Mouse (Mus musculus): ENCODE data around the gene Mtrex.

Mtrex gene

DNA sequence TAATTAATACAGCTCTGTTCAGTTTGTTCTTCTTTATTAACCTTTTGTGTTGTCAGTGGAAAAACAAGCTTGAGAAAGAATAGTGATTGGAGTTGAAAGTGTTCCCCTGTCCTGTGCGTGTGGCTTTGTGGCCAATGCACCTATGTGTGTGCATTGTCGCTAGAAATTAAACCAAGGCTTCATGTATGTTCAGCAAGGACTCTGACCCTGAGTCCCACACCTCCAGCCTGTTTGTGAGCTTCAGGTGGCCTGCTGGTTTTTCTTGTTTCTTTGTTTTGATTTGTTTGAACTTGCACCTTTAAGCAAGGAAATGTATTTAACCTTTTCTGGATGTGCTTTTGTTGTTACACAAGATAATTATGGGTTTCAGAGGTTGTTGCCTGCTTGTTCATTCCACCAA is 97.6 kb downstream of the Mtrex start:
- no peak for DNase-seq (ENCODE audit: low spot score in 2 of 2)

GRCm38 (mm10) chr13:112825479-112825878 is 101.7 kb downstream of the Mtrex start:
- no peak for DNase-seq (ENCODE audit: low spot score in 2 of 2)

DNA sequence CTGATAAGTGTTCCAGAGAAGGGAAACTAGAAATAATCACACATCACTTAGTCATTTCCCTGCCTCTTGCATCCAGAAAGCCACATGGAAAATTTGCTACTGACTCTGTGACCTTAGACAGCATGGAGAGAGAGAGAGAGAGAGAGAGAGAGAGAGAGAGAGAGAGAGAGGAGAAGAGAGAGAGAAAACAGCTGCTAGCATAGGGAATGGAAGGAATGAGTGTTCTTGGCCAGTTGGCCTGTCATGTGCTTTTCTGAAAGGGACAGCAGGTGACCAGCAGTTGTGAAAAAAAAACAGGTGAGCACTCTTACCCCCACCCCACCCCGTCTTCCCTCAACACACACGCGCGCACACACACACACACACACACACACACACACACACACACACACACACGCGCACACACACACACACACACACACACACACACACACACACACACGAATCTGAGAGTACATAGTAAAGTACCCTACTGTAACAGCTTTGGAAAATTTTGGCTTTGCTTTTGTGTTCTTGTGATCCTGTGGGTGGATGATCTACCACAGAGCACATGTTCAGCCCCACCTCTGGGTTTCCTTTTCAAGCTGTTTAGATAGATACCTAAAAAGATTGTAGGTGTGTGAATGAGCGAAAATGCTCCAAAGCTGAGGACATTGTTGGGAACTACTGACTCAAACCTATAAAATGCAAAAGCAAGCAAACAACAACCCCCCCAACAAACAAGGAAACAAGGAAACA is 103.1 kb downstream of the Mtrex start:
- no peak for DNase-seq (ENCODE audit: low spot score in 2 of 2)

DNA sequence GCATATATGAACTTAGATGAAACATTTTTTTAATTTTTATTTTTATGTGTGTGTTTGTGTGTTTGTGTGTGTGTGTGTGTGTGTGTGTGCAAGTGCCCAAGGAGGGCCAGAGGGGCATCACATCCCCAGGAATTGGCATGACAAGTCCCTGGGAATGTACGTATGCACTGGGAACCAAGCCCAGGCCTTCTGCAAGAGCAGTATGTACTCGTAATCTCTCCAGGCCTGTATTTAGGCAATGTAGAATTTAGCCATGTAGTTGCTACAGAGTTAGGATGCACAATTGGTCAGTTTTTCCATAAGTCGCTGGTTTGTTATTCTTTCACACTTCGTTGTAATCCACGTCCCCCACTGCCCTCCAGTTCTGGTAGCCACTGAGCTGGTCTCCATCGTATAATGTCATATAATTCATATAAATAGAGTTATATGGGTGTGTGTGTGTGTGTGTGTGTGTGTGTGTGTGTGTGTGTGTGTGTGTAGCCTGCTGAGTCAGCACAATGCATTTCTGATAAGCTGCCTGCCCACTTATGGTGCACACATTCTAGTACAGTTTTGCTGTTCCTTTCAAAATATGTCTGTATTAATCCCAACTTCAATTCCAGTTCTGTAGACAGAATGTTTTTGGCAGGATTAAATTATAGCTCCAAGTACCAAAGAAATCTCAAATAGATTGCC is 103.8 kb downstream of the Mtrex start:
- no peak for DNase-seq (ENCODE audit: low spot score in 2 of 2)

DNA sequence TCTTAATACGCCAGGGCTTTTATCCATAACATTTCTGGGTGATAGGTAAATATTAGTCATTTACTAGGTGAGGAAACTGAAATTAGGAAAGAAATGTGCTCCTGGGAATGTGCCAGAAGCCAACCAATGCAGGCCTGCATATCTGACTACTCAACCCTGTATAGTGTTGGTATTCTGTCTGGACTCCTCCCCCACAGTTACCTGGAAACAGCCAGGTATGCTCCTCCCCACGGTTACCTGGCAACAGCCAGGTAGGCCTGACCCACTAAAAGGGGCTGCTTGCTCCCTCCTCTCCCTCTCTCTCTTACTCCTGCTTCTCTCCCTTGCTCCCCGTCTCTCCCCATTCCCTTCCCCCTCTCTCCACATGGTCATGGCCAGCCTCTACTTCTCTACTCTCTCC is 104.8 kb downstream of the Mtrex start:
- no peak for DNase-seq (ENCODE audit: low spot score in 2 of 2)

GRCm38 (mm10) chr13:112818125-112818524 is 109.1 kb downstream of the Mtrex start:
- DNase-seq (ENCODE audit: low spot score in 2 of 2): no peak
